Mouse (Mus musculus) gastrocnemius, adult 2 months (tissue): ENCODE data around the gene Ckm. TPM values are rescaled to one million over a fixed set of nuclear protein-coding genes. Genes with fewer than 3 reads are reported as not detected.
A peak's percentile ranks its signal among the peaks of the same experiment; 100 is the strongest.

ENCODE experiments used
- DNase-seq: peaks from one replicate; pipeline ENCODE4 v3.0.0; 2022
- H3K27ac ChIP-seq: fragments of 200-600 bp; 2 replicates; pipeline ENCODE4 v1.8.1; 2022; ENCODE audit warnings: mild to moderate bottlenecking
- H3K4me3 ChIP-seq: fragments of 200-600 bp; 2 replicates; pipeline ENCODE4 v1.8.1; 2022; ENCODE audit warnings: mild to moderate bottlenecking, moderate library complexity
- CTCF ChIP-seq: fragments of 200-600 bp; IDR thresholded peaks from 2 replicates; pipeline ENCODE4 v1.8.1; 2022; ENCODE audit warnings: antibody characterized with exemption, mild to moderate bottlenecking, moderate library complexity
- intact Hi-C: fragments of 180-260 bp; cut with DNase I; formaldehyde crosslinking; loops from one replicate; pipeline ENCODE4 v1.15.1; 2025
- total RNA-seq, 2 experiments: library from RNA; stranded (reverse); gene quantifications; 2 replicates each; pipeline ENCODE4 v1.2.3; 2021

Ckm gene
- total RNA-seq, 2 experiments from 2014 or later, result 32,173 to 47,719 TPM

GRCm38 (mm10) chr7:19365376-19365775 lies 39.2 kb upstream of the Ckm start:
- no peak for DNase-seq
- intact Hi-C loops, result no loop called here

GRCm38 (mm10) chr7:19368380-19368779 lies 36.2 kb upstream of the Ckm start:
- no peak overlapping the region for H3K27ac ChIP-seq
- intact Hi-C loops, result no loop called here
- DNase-seq, result no peak
- no peak for TF ChIP-seq CTCF
- H3K4me3 ChIP-seq, result no peak overlapping the region

More at GRCm38 (mm10) chr7:19365376-19365775, 39.2 kb upstream of the Ckm start:
- Histone ChIP-seq H3K4me3 (no peak overlapping the region), H3K27ac (no peak overlapping the region)
- no peak for TF ChIP-seq CTCF

- Histone ChIP-seq H3K27ac (0 out of 2 replicates have a peak overlapping the region, but pooled peaks have one; percentile 38), H3K4me3 (peak overlapping the region; percentile 70)
- peak; percentile 76 for DNase-seq
- TF ChIP-seq CTCF, result peak; percentile 90
- intact Hi-C loops, result no loop called here
These were observed 34.7 kb upstream of the Ckm start for GRCm38 (mm10) chr7:19369823-19370425.

DNA sequence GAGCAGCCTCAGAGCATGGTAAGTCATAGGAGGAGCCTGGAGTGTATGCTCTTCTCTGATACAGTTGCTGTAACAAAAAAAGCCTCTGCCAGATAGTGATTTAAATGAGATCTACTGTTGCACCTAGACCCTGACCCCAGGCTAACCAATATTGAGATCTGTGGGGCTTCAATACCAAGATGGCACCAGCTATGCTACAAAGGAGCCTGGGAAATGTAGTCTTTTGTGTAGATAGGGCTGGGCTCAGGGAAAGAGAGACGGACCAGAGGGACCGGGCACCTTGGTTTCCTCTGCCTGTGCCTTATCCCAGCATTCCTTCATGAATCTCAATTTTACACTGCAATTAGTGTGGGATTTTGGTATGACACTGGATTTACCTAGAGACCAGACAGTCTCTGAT lies 31.2 kb upstream of the Ckm start:
- no peak overlapping the region for H3K4me3 ChIP-seq
- no peak for TF ChIP-seq CTCF
- H3K27ac ChIP-seq, result no peak overlapping the region
- no peak for DNase-seq
- intact Hi-C loops, result no loop called here

DNA sequence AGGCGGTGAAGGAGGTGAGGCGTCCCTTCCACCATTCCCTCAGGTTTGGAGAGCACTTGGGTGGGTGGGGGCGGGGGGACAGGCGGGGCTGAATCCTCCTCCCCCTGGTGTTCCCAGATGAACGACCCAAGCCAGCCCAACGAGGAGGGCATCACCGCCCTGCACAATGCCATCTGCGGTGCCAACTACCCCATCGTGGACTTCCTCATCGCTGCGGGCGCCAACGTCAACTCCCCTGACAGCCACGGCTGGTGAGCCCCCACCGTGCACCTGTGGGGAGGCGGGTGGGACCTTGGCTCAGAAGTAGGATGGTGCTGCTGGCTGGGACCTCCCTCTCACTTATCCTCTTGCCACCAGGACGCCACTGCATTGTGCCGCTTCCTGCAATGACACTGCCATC lies 29.2 kb upstream of the Ckm start:
- no peak for TF ChIP-seq CTCF
- no peak overlapping the region for H3K4me3 ChIP-seq
- no peak for DNase-seq
- intact Hi-C loops, result no loop called here
- no peak overlapping the region for H3K27ac ChIP-seq

DNA sequence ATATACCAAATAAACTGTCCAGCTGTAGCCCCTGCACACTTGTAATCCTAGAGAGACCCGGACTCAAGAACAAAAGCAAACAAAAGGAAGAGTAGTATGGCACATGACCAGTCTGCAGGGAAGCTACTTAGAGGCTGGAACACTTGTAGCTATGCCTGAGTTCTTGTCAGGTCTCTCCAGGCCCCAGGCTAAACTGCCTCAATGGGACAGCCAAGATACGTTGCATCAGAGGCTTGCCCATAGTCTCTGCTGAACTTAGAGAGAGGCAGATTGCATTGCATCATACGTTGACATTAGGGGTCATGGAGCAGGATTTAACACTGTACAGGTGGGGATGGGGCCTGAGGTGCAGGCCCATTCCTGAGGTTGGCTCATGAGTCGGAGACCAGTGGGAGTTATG lies 28.6 kb upstream of the Ckm start:
- DNase-seq, result no peak
- no peak for TF ChIP-seq CTCF
- intact Hi-C loops, result no loop called here
- Histone ChIP-seq H3K27ac (no peak overlapping the region), H3K4me3 (no peak overlapping the region)

GRCm38 (mm10) chr7:19378049-19378448 lies 26.5 kb upstream of the Ckm start:
- no peak overlapping the region for H3K4me3 ChIP-seq
- no peak overlapping the region for H3K27ac ChIP-seq
- no peak for DNase-seq
- intact Hi-C loops, result no loop called here
- TF ChIP-seq CTCF, result no peak

DNA sequence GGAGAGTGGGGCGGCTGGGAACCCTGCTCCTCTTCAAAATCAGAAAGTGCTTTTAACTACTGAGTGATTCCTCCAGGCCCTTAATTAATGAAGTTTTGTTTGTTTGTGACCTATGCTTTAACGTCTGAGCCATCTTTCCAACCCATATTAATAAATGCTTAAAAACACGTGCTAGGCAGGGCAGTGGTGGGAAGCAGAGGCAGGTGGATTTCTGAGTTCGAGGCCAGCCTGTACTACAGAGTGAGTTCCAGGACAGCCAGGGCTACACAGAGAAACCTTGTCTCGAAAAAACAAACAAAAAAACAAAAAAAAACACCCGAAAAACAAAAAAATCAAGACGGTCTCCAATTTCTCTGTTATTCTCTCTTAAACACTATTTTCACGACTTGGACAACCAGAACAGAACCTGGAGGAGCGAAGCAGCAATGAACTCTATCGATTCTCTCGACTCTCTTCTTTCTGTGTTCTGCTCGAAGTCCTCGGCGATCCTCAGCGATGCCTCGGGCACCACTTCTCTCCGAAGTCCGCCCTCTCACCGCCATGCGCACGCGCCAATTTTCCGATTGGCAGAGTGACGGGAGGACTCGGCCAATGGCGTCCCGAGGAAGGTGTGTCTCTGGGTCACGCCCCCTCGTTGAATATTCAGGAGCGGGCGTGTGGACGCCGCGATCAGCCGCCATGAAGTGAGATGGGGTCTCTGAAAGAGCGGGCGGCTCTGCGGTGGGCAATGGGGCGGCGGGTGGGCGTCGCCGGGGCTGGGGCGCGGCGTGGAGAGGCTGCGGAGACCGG lies 23.0 kb upstream of the Ckm start, which contains the start of gene Ercc2:
Gene Ercc2 (plus strand): TSS at position 634 of the 789 bp plus-strand sequence.
- intact Hi-C loops, result no loop called here
- DNase-seq, result peak; percentile 100
- no peak for TF ChIP-seq CTCF
- Histone ChIP-seq H3K27ac (peak within 1 kb of the TSS; percentile 83), H3K4me3 (peak within 1 kb of the TSS; percentile 83)

DNA sequence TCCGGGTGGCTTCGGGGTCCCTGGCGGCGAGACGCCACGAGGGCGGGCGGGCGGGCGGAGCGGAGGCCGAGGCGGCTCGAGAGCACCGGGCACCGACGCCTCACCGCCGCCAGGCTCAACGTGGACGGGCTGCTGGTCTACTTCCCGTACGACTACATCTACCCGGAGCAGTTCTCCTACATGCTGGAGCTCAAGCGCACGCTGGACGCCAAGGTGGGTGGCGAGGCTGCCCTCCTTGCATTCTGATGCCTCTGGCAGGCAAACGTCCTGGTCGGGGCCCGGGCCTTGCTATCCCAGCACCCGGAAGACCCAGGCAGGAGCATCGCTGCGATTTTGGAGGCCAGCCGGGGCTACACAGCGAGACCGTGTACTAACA lies 22.4 kb upstream of the Ckm start:
- H3K4me3 ChIP-seq, result peak overlapping the region; percentile 83
- no peak for DNase-seq
- peak overlapping the region; percentile 83 for H3K27ac ChIP-seq
- TF ChIP-seq CTCF, result peak; percentile 19; the same call in 1 of the 2 replicates
- intact Hi-C loops, result no loop called here

- H3K27ac ChIP-seq, result no peak overlapping the region
- TF ChIP-seq CTCF, result no peak
- DNase-seq, result no peak
- H3K4me3 ChIP-seq, result no peak overlapping the region
- intact Hi-C loops, result no loop called here
These were observed 20.9 kb upstream of the Ckm start for GRCm38 (mm10) chr7:19383708-19384107.

- H3K4me3 ChIP-seq, result no peak overlapping the region
- no peak for DNase-seq
- intact Hi-C loops, result no loop called here
- TF ChIP-seq CTCF, result no peak
- no peak overlapping the region for H3K27ac ChIP-seq
These were observed 15.7 kb upstream of the Ckm start for GRCm38 (mm10) chr7:19388699-19389413.

GRCm38 (mm10) chr7:19394484-19394883 lies 10.1 kb upstream of the Ckm start:
- no peak for DNase-seq
- no peak overlapping the region for H3K27ac ChIP-seq
- H3K4me3 ChIP-seq, result no peak overlapping the region
- intact Hi-C loops, result no loop called here
- no peak for TF ChIP-seq CTCF
